Mouse (Mus musculus) embryonic facial prominence, embryonic 14.5 days (tissue): ENCODE results near the gene Pld4. TPM values are rescaled to one million over a fixed set of nuclear protein-coding genes. Genes with fewer than 3 reads are reported as not detected.

Source experiments
- ATAC-seq: fragments of 200-750 bp; cut with Nextera tagmentation; 2 replicates; pipeline ENCODE4 v1.8.0; 2017; ENCODE audit warnings: low read depth, moderate number of reproducible peaks, moderate TSS enrichment
- DNase-seq: peaks from one replicate; pipeline ENCODE4 v3.0.0-alpha.2; 2015; ENCODE audit warnings: low spot score
- H3K27ac ChIP-seq: fragments of 300-500 bp; sonication (generic); replicated peaks from 2 replicates; pipeline ENCODE4 v1.5.1; 2014; ENCODE audit warnings: low read depth, mild to moderate bottlenecking, low read length, moderate library complexity
- H3K27me3 ChIP-seq: fragments of 300-500 bp; sonication (generic); replicated peaks from 2 replicates; pipeline ENCODE4 v1.6.1; 2014; ENCODE audit warnings: low read length; ENCODE audit not compliant: control insufficient read depth, insufficient read depth
- H3K36me3 ChIP-seq: fragments of 300-500 bp; sonication (generic); 2 replicates; pipeline ENCODE4 v1.6.1; 2014; ENCODE audit warnings: low read length, mixed read lengths; ENCODE audit not compliant: control insufficient read depth, insufficient read depth
- H3K4me1 ChIP-seq: fragments of 300-500 bp; sonication (generic); 2 replicates; pipeline ENCODE4 v1.6.1; 2014; ENCODE audit warnings: antibody characterized with exemption, low read length; ENCODE audit not compliant: control insufficient read depth, insufficient read depth
- H3K4me2 ChIP-seq: fragments of 300-500 bp; sonication (generic); 2 replicates; pipeline ENCODE4 v1.6.1; 2014; ENCODE audit warnings: low read depth, mild to moderate bottlenecking, low read length, moderate library complexity, mixed read lengths
- H3K4me3 ChIP-seq: fragments of 300-500 bp; sonication (generic); 2 replicates; pipeline ENCODE4 v1.5.1; 2014; ENCODE audit warnings: low read depth, mild to moderate bottlenecking, low read length
- H3K9ac ChIP-seq: fragments of 300-500 bp; sonication (generic); 2 replicates; pipeline ENCODE4 v1.6.1; 2014; ENCODE audit warnings: low read depth, mild to moderate bottlenecking, low read length, moderate library complexity, mixed read lengths
- H3K9me3 ChIP-seq: fragments of 300-500 bp; sonication (generic); 2 replicates; pipeline ENCODE4 v1.6.1; 2016; ENCODE audit warnings: low read length; ENCODE audit not compliant: control insufficient read depth
- WGBS: fragments of 180-500 bp; shearing (Covaris S2); extraction: QIAGEN DNeasy Blood & Tissue Kit; methylation state at CpG from one replicate; pipeline ENCODE4 v1.1.7; 2014; 5-methylcytosine and 5-hydroxymethylcytosine counted together
- polyA plus RNA-seq: library from polyadenylated mRNA; unstranded; fragments of >200 nt; fragmentation: Nextera tagmentation; extraction: Ambion mirVana; gene quantifications from 2 replicates; pipeline ENCODE4 v1.2.1, GENCODE M21; 2014

The Pld4 gene
- polyA plus RNA-seq, 1 experiment from 2014 or later, result 12.8 TPM

- peak; percentile 51 for ATAC-seq
- H3K27ac ChIP-seq, result peak overlapping the region; percentile 82
Observed at GRCm38 (mm10) chr12:112722240-112723027, 38.0 kb upstream of the Pld4 start.

GRCm38 (mm10) chr12:112723028-112723330 lies 37.5 kb upstream of the Pld4 start:
- H3K36me3 ChIP-seq, result peaks cover 21% of the 10 kb centered on the region; the same call in 1 of the 2 replicates
- WGBS, result 19% methylated on average over 4 of the region's 5 CpGs
- peaks cover 24% of the 10 kb centered on the region for H3K4me1 ChIP-seq
- H3K4me2 ChIP-seq, result peak overlapping the region; percentile 88
- DNase-seq (no peak), ATAC-seq (no peak)
- H3K9ac ChIP-seq, result peak overlapping the region; percentile 89
- 0 out of 2 replicates have a peak, but pooled peaks cover 5% of the 10 kb centered on the region for H3K27me3 ChIP-seq
- H3K4me3 ChIP-seq, result peak overlapping the region; percentile 85
- H3K27ac ChIP-seq, result peak overlapping the region; percentile 82; the same call in 1 of the 2 replicates
- no peaks in the 10 kb centered on the region for H3K9me3 ChIP-seq

More at GRCm38 (mm10) chr12:112722240-112723027, 38.0 kb upstream of the Pld4 start:
- Histone ChIP-seq H3K4me2 (peak overlapping the region; percentile 88), H3K36me3 (peaks cover 21% of the 10 kb centered on the region; the same call in 1 of the 2 replicates), H3K9me3 (no peaks in the 10 kb centered on the region), H3K4me3 (peak overlapping the region; percentile 85), H3K27me3 (0 out of 2 replicates have a peak, but pooled peaks cover 5% of the 10 kb centered on the region), H3K9ac (peak overlapping the region; percentile 89), H3K4me1 (peaks cover 24% of the 10 kb centered on the region)
- DNase-seq, result peak; percentile 58
- under 1% methylated on average over 12 of the region's 75 CpGs for WGBS

DNA sequence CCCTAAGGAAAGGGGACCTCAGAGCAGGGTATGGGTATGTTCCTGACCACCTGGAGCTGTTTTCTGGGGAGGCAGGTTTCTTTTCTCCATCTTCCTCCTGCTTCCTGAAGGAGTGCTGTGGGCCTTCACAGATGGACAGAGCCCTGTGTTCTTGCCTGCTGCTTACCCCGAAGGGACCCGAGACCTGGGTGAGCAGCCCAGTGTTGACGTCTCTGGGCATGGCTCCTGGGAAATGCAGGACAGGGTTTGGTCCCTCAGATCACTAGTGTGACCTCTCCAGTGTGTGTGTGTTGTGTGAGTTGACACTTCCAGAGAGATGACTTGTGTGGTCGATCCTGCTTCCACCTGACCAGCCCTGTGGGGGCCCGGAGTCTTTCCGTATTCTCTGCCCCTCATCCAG lies 37.0 kb upstream of the Pld4 start:
- Histone ChIP-seq H3K27me3 (0 out of 2 replicates have a peak, but pooled peaks cover 5% of the 10 kb centered on the region), H3K9ac (peak overlapping the region; percentile 89), H3K4me2 (peak overlapping the region; percentile 88), H3K4me3 (peak overlapping the region; percentile 85; the same call in 1 of the 2 replicates), H3K9me3 (no peaks in the 10 kb centered on the region), H3K27ac (no peak overlapping the region), H3K4me1 (peaks cover 24% of the 10 kb centered on the region), H3K36me3 (peaks cover 21% of the 10 kb centered on the region; the same call in 1 of the 2 replicates)
- 83% methylated on average over 6 of the region's 6 CpGs for WGBS
- DNase-seq, result no peak
- ATAC-seq, result no peak

DNA sequence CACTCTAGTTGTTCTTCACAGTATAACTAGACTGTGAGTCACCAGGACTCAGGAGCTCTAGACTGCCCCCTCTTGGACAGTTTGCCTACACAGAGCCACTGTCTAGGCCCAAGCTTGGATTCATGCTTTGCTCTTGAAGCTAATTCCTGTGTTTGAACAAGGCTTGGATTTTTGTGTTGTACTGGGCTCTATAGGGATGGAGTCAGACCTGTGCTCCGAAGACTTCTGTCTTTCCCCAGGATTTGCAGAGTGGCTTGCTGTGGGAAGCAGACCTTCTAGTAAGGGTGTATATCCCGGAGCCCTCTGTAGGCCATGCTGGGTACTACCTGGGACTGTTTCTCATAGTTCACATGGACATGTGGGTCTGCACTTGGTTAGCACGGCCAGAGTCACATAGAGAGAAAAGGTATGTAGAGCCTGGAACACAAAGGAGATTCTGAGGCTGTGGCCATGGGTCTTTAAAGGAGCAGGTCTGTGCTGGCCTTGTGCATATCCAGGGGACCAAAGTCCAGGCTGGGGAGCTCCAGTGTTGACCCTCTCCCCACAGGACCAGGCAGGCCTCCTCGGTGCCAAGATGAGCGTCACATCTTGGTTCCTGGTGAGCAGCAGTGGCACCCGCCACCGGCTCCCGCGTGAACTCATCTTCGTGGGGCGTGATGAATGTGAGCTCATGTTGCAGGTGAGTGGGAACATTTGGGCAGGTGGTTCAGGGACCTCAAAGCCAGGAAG lies 36.2 kb upstream of the Pld4 start:
- peaks cover 21% of the 10 kb centered on the region; the same call in 1 of the 2 replicates for H3K36me3 ChIP-seq
- H3K4me2 ChIP-seq, result no peak overlapping the region
- DNase-seq (peak; percentile 67), ATAC-seq (peak; percentile 13)
- H3K27me3 ChIP-seq, result 0 out of 2 replicates have a peak, but pooled peaks cover 5% of the 10 kb centered on the region
- H3K4me3 ChIP-seq, result no peak overlapping the region
- WGBS, result 73% methylated on average over 11 of the region's 11 CpGs
- no peak overlapping the region for H3K9ac ChIP-seq
- H3K9me3 ChIP-seq, result no peaks in the 10 kb centered on the region
- H3K27ac ChIP-seq, result no peak overlapping the region
- peaks cover 24% of the 10 kb centered on the region for H3K4me1 ChIP-seq

GRCm38 (mm10) chr12:112727801-112728200 lies 32.7 kb upstream of the Pld4 start:
- WGBS, result 78% methylated on average over 8 of the region's 8 CpGs
- H3K4me2 ChIP-seq, result no peak overlapping the region
- H3K9ac ChIP-seq, result no peak overlapping the region
- DNase-seq, result no peak
- no peak overlapping the region for H3K4me3 ChIP-seq
- ATAC-seq, result no peak
- H3K27me3 ChIP-seq, result no peaks in the 10 kb centered on the region
- H3K27ac ChIP-seq, result no peak overlapping the region
- no peaks in the 10 kb centered on the region for H3K9me3 ChIP-seq
- peaks cover 15% of the 10 kb centered on the region for H3K4me1 ChIP-seq
- peaks cover 37% of the 10 kb centered on the region for H3K36me3 ChIP-seq

GRCm38 (mm10) chr12:112730808-112731207 lies 29.6 kb upstream of the Pld4 start:
- no peak overlapping the region for H3K4me2 ChIP-seq
- 82% methylated on average over 14 of the region's 14 CpGs for WGBS
- ATAC-seq (no peak), DNase-seq (no peak)
- H3K9me3 ChIP-seq, result no peaks in the 10 kb centered on the region
- H3K27me3 ChIP-seq, result no peaks in the 10 kb centered on the region
- H3K9ac ChIP-seq, result no peak overlapping the region
- no peak overlapping the region for H3K4me3 ChIP-seq
- no peak overlapping the region for H3K27ac ChIP-seq
- peaks cover 49% of the 10 kb centered on the region for H3K36me3 ChIP-seq
- no peaks in the 10 kb centered on the region for H3K4me1 ChIP-seq

- Histone ChIP-seq H3K36me3 (peaks cover 56% of the 10 kb centered on the region), H3K4me3 (no peak overlapping the region), H3K9me3 (no peaks in the 10 kb centered on the region), H3K9ac (no peak overlapping the region), H3K4me2 (no peak overlapping the region), H3K27ac (no peak overlapping the region), H3K4me1 (no peaks in the 10 kb centered on the region), H3K27me3 (no peaks in the 10 kb centered on the region)
- 85% methylated on average over 10 of the region's 10 CpGs for WGBS
- no peak for DNase-seq
- ATAC-seq, result no peak
Observed at GRCm38 (mm10) chr12:112732591-112732990, 27.9 kb upstream of the Pld4 start.

GRCm38 (mm10) chr12:112734108-112734820 lies 26.2 kb upstream of the Pld4 start:
- H3K4me2 ChIP-seq, result no peak overlapping the region
- H3K27ac ChIP-seq, result no peak overlapping the region
- no peaks in the 10 kb centered on the region for H3K4me1 ChIP-seq
- DNase-seq (no peak), ATAC-seq (no peak)
- H3K36me3 ChIP-seq, result peaks cover 73% of the 10 kb centered on the region
- H3K9me3 ChIP-seq, result no peaks in the 10 kb centered on the region
- no peaks in the 10 kb centered on the region for H3K27me3 ChIP-seq
- H3K4me3 ChIP-seq, result no peak overlapping the region
- no peak overlapping the region for H3K9ac ChIP-seq
- WGBS, result 70% methylated on average over 2 of the region's 2 CpGs
